Mouse (Mus musculus) naive thymus-derived CD4-positive, alpha-beta T cell, adult 5 months (primary cell): ENCODE results near the gene Pign. TPM values are rescaled to one million over a fixed set of nuclear protein-coding genes. Genes with fewer than 3 reads are reported as not detected.

ENCODE experiments used
- polyA plus RNA-seq: library from polyadenylated mRNA; unstranded; fragments of 100-300 nt; shearing (Covaris generic); gene quantifications from one replicate; pipeline ENCODE4 v1.2.1, GENCODE M21; 2017

Pign gene
- polyA plus RNA-seq = 25.8 TPM

GRCm38 (mm10) chr1:105663171-105663961 is at the start of gene Pign, which contains the start of gene Relch:
Gene Pign, minus strand, starts transcription at chr1:105663677.
Gene Relch, plus strand, starts transcription at chr1:105663861.

Other genes with a start within 250 kb of the Pign start
- 53.5 TPM for gene Relch, start 184 bp upstream of the Pign start, polyA plus RNA-seq
- not detected for gene Tnfrsf11a, start 117.0 kb upstream of the Pign start, polyA plus RNA-seq